Mouse (Mus musculus): Measurements from ENCODE around the gene Sertad1. TPM values are rescaled to one million over a fixed set of nuclear protein-coding genes. Genes with fewer than 3 reads are reported as not detected.

Gene Sertad1
- total and polyA plus RNA-seq, 3 experiments: 7.6 to 14.0 (median 10.2) TPM

DNA sequence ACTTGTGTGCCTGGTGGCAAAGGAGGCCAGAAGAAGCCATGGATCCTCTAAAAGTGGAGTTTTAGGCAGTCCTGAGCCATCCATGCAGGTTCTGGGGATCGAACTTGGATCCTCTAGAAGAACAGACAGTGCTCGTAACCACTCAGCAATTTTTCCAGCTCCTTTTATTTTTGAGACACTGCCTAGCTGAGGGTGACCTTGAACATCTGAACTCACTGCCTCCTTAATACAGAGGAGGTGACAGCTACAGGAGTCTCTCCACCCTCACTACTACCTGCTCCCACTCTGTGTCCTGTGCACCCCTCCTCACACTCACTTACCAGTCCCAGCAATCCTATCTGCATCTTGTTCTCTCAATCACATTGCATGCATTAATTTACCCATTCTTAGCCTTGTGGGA is 11.1 kb upstream of the Sertad1 start:
- no peaks in the 10 kb centered on the region for H3K27me3 ChIP-seq (ENCODE audit: control insufficient read depth, insufficient read depth, low read length)
- no peak overlapping the region for H3K9ac ChIP-seq (ENCODE audit: low read depth, low read length)
- TF ChIP-seq EP300 (IDR thresholded peaks at IDR 0.05; ENCODE audit: insufficient read depth, low read depth, low read length): no peak
- no peak for TF ChIP-seq CTCF (IDR thresholded peaks at IDR 0.05)
- no peaks in the 10 kb centered on the region for H3K79me2 ChIP-seq (replicated peaks; ENCODE audit: control insufficient read depth, insufficient read depth, low read length)
- 85% methylated on average over 2 of the region's 2 CpGs for WGBS
- peak overlapping the region; percentile 89; the same call in 1 of the 2 replicates for H3K27ac ChIP-seq
- no peak overlapping the region for H3K4me3 ChIP-seq
- DNase-seq: no peak
- H3K4me1 ChIP-seq (ENCODE audit: control insufficient read depth, insufficient read depth, low read length): peaks cover 4% of the 10 kb centered on the region
- intact Hi-C loops (cut with DNase I): loop anchor here (2.0 to 10.0 kb wide), 2 partner anchors 33 to 311 kb away; partner anchors contain the start of gene Egln2
- peaks cover 2% of the 10 kb centered on the region; the same call in 1 of the 2 replicates for H3K36me3 ChIP-seq (ENCODE audit: control insufficient read depth, insufficient read depth, low read length)

GRCm38 (mm10) chr7:27476098-27476635 is 10.5 kb upstream of the Sertad1 start:
- no peak overlapping the region for H3K27ac ChIP-seq

GRCm38 (mm10) chr7:27478561-27478960 is 8.1 kb upstream of the Sertad1 start:
- 77% methylated on average over 7 of the region's 7 CpGs for WGBS
- Histone ChIP-seq H3K36me3 (ENCODE audit: control insufficient read depth, insufficient read depth, low read length) (peaks cover 2% of the 10 kb centered on the region; the same call in 1 of the 2 replicates), H3K79me2 (replicated peaks; ENCODE audit: control insufficient read depth, insufficient read depth, low read length) (no peaks in the 10 kb centered on the region), H3K9ac (ENCODE audit: low read depth, low read length) (no peak overlapping the region), H3K27ac (no peak overlapping the region), H3K27me3 (ENCODE audit: control insufficient read depth, insufficient read depth, low read length) (no peaks in the 10 kb centered on the region), H3K4me1 (ENCODE audit: control insufficient read depth, insufficient read depth, low read length) (peaks cover 9% of the 10 kb centered on the region), H3K4me3 (no peak overlapping the region)
- TF ChIP-seq CTCF (IDR thresholded peaks at IDR 0.05) (no peak), EP300 (IDR thresholded peaks at IDR 0.05; ENCODE audit: insufficient read depth, low read depth, low read length) (no peak), POLR2A (IDR thresholded peaks at IDR 0.05; ENCODE audit: insufficient read depth, low read depth, low read length) (no peak)
- DNase-seq: no peak
- intact Hi-C loops (cut with DNase I): loop anchor here (10.0 kb wide), 1 partner anchor 314 kb away; the partner anchor contains the start of gene Egln2

More at GRCm38 (mm10) chr7:27476098-27476635, 10.5 kb upstream of the Sertad1 start:
- Histone ChIP-seq H3K79me2 (replicated peaks; ENCODE audit: control insufficient read depth, insufficient read depth, low read length) (no peaks in the 10 kb centered on the region), H3K9ac (ENCODE audit: low read depth, low read length) (no peak overlapping the region), H3K4me1 (ENCODE audit: control insufficient read depth, insufficient read depth, low read length) (peaks cover 9% of the 10 kb centered on the region), H3K4me3 (no peak overlapping the region), H3K27me3 (ENCODE audit: control insufficient read depth, insufficient read depth, low read length) (no peaks in the 10 kb centered on the region), H3K36me3 (ENCODE audit: control insufficient read depth, insufficient read depth, low read length) (peaks cover 2% of the 10 kb centered on the region; the same call in 1 of the 2 replicates)
- peak in 1 of 2 experiments; percentile 35 for DNase-seq
- intact Hi-C loops (cut with DNase I): loop anchor here (10.0 kb wide), 1 partner anchor 311 kb away; the partner anchor contains the start of gene Egln2
- 73% methylated on average over 14 of the region's 14 CpGs for WGBS
- no peak for TF ChIP-seq CTCF (IDR thresholded peaks at IDR 0.05)
- TF ChIP-seq EP300 (IDR thresholded peaks at IDR 0.05; ENCODE audit: insufficient read depth, low read depth, low read length): no peak
- TF ChIP-seq POLR2A (IDR thresholded peaks at IDR 0.05; ENCODE audit: insufficient read depth, low read depth, low read length): no peak

DNA sequence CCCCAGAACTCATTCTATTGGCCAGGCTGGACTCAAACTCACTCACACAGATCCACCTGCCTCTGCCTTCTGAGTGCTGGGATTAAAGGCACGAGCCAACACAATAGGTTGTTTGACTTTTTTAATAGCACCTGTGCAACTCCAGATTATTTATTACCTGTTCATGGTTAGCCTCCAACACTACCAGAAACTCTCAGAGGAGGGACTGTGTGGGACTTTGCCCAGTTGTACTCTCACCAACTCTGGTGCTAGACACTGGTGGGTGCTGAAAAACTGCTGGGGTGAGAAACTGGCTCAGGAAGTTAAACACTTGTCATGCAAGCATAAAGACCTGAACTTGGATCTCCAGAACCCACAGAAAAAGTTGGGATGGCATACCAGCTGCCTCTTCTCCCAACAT is 7.0 kb upstream of the Sertad1 start:
- Histone ChIP-seq H3K36me3 (ENCODE audit: control insufficient read depth, insufficient read depth, low read length) (peaks cover 2% of the 10 kb centered on the region; the same call in 1 of the 2 replicates), H3K27ac (no peak overlapping the region), H3K4me1 (ENCODE audit: control insufficient read depth, insufficient read depth, low read length) (peaks cover 9% of the 10 kb centered on the region), H3K79me2 (replicated peaks; ENCODE audit: control insufficient read depth, insufficient read depth, low read length) (no peaks in the 10 kb centered on the region), H3K4me3 (no peak overlapping the region), H3K27me3 (ENCODE audit: control insufficient read depth, insufficient read depth, low read length) (no peaks in the 10 kb centered on the region), H3K9ac (ENCODE audit: low read depth, low read length) (no peak overlapping the region)
- WGBS: 77% methylated on average over 1 of the region's 1 CpGs
- TF ChIP-seq CTCF (IDR thresholded peaks at IDR 0.05) (no peak), EP300 (IDR thresholded peaks at IDR 0.05; ENCODE audit: insufficient read depth, low read depth, low read length) (no peak)
- intact Hi-C loops (cut with DNase I): loop anchor here (5.0 to 10.0 kb wide), 2 partner anchors 48 to 315 kb away; partner anchors contain the start of gene Egln2
- no peak for DNase-seq

DNA sequence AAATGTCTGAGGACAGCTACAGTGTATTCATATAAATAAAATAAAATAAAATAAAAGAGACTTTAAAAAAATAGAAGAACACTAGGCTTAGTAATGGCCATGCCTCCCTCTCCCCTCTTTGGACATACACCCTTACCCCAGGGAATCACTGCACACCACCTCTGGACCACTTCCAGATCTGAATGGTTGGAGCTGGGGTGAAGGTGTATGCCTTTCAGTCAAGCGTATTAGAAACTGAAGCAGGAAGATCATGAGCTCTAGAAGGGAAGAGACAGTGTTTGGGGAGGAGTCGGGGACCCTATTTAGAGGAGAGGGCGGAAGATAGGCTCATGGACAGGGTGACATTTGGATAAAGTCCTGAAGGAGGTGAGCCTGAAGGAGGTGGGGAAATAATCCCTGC is 6.2 kb upstream of the Sertad1 start:
- H3K4me3 ChIP-seq: no peak overlapping the region
- intact Hi-C loops (cut with DNase I): loop anchor here (5.0 kb wide), 1 partner anchor 47 kb away; no protein-coding TSS in a partner anchor
- WGBS: 72% methylated on average over 3 of the region's 3 CpGs

More for the DNA sequence above, 6.2 kb upstream of the Sertad1 start:
- no peak for DNase-seq
- Histone ChIP-seq H3K27me3 (ENCODE audit: control insufficient read depth, insufficient read depth, low read length) (no peaks in the 10 kb centered on the region), H3K27ac (no peak overlapping the region; the same call in 1 of the 2 replicates), H3K36me3 (ENCODE audit: control insufficient read depth, insufficient read depth, low read length) (no peaks in the 10 kb centered on the region; the same call in 1 of the 2 replicates), H3K79me2 (replicated peaks; ENCODE audit: control insufficient read depth, insufficient read depth, low read length) (no peaks in the 10 kb centered on the region), H3K4me1 (ENCODE audit: control insufficient read depth, insufficient read depth, low read length) (peaks cover 6% of the 10 kb centered on the region), H3K9ac (ENCODE audit: low read depth, low read length) (no peak overlapping the region)
- TF ChIP-seq CTCF (IDR thresholded peaks at IDR 0.05) (no peak), EP300 (IDR thresholded peaks at IDR 0.05; ENCODE audit: insufficient read depth, low read depth, low read length) (no peak), POLR2A (IDR thresholded peaks at IDR 0.05; ENCODE audit: insufficient read depth, low read depth, low read length) (no peak)
